Mouse (Mus musculus): ENCODE results near the gene Nelfb.
A peak's percentile ranks its signal among the peaks of the same experiment; 100 is the strongest.

The Nelfb gene

GRCm38 (mm10) chr2:25196172-25196954 is 14.9 kb downstream of the Nelfb start, which contains the start of gene Tor4a:
TSS of gene Tor4a (minus strand) at chr2:25196886.
- no peak for DNase-seq (ENCODE audit: low read depth, low spot score)

GRCm38 (mm10) chr2:25195211-25196156 is 15.8 kb downstream of the Nelfb start:
- no peak for DNase-seq (ENCODE audit: low read depth, low spot score)

GRCm38 (mm10) chr2:25194486-25195171 is 16.7 kb downstream of the Nelfb start:
- DNase-seq (ENCODE audit: low read depth, low spot score), result no peak

- DNase-seq (ENCODE audit: low read depth, low spot score), result no peak
Observed at GRCm38 (mm10) chr2:25194006-25194405, 17.3 kb downstream of the Nelfb start.

GRCm38 (mm10) chr2:25193330-25193770 is 17.9 kb downstream of the Nelfb start:
- no peak for DNase-seq (ENCODE audit: low read depth, low spot score)

- DNase-seq (ENCODE audit: low read depth, low spot score), result no peak
Observed at GRCm38 (mm10) chr2:25187841-25188240, 23.4 kb downstream of the Nelfb start.

- no peak for DNase-seq (ENCODE audit: low read depth, low spot score)
Observed at GRCm38 (mm10) chr2:25186575-25186930, 24.7 kb downstream of the Nelfb start.

- no peak for DNase-seq (ENCODE audit: low read depth, low spot score)
Observed at GRCm38 (mm10) chr2:25185625-25186574, 25.4 kb downstream of the Nelfb start.

GRCm38 (mm10) chr2:25184496-25184895 is 26.8 kb downstream of the Nelfb start:
- no peak for DNase-seq (ENCODE audit: low read depth, low spot score)

- no peak for DNase-seq (ENCODE audit: low read depth, low spot score)
Observed at GRCm38 (mm10) chr2:25183336-25183735, 28.0 kb downstream of the Nelfb start.

GRCm38 (mm10) chr2:25182664-25183063 is 28.6 kb downstream of the Nelfb start:
- no peak for DNase-seq (ENCODE audit: low read depth, low spot score)

GRCm38 (mm10) chr2:25181891-25182397 is 29.3 kb downstream of the Nelfb start:
- DNase-seq (ENCODE audit: low read depth, low spot score), result no peak

- no peak for DNase-seq (ENCODE audit: low read depth, low spot score)
Observed at GRCm38 (mm10) chr2:25180973-25181890, 30.1 kb downstream of the Nelfb start.

- peak; percentile 84 for DNase-seq (ENCODE audit: low read depth, low spot score)
Observed at GRCm38 (mm10) chr2:25180478-25180903, 30.8 kb downstream of the Nelfb start, which contains the start of gene Nrarp. TSS of gene Nrarp (plus strand) at chr2:25180758.

- DNase-seq (ENCODE audit: low read depth, low spot score), result no peak
Observed at GRCm38 (mm10) chr2:25179566-25180217, 31.6 kb downstream of the Nelfb start.

GRCm38 (mm10) chr2:25178285-25178972 is 32.9 kb downstream of the Nelfb start:
- DNase-seq (ENCODE audit: low read depth, low spot score), result no peak

GRCm38 (mm10) chr2:25177685-25178084 is 33.6 kb downstream of the Nelfb start:
- DNase-seq (ENCODE audit: low read depth, low spot score), result no peak

- DNase-seq (ENCODE audit: low read depth, low spot score), result no peak
Observed at GRCm38 (mm10) chr2:25177076-25177475, 34.2 kb downstream of the Nelfb start.

All from brain, embryonic 18.5 days (tissue).